Mouse (Mus musculus) thymus, adult 2 months (tissue): ENCODE results near the gene Thoc3. TPM values are rescaled to one million over a fixed set of nuclear protein-coding genes. Genes with fewer than 3 reads are reported as not detected.

ENCODE experiments used
- DNase-seq: peaks from one replicate; pipeline ENCODE4 v3.0.0; 2021
- H3K27ac ChIP-seq: fragments of 200-500 bp; 2 replicates; pipeline ENCODE4 v1.5.1; 2012; ENCODE audit warnings: low read length, control low read depth; ENCODE audit not compliant: control insufficient read depth, insufficient read depth
- H3K27me3 ChIP-seq: fragments of 200-500 bp; 2 replicates; pipeline ENCODE4 v1.6.1; 2012; ENCODE audit warnings: mild to moderate bottlenecking, low read length, moderate library complexity, mixed read lengths; ENCODE audit not compliant: control insufficient read depth, insufficient read depth
- H3K36me3 ChIP-seq: fragments of 200-500 bp; 2 replicates; pipeline ENCODE4 v1.6.1; 2012; ENCODE audit warnings: mild to moderate bottlenecking, low read length, moderate library complexity; ENCODE audit not compliant: control insufficient read depth, insufficient read depth
- H3K4me1 ChIP-seq: fragments of 200-500 bp; replicated peaks from 2 replicates; pipeline ENCODE4 v1.6.1; 2012; ENCODE audit warnings: low read length; ENCODE audit not compliant: control insufficient read depth, insufficient read depth
- H3K4me3 ChIP-seq: fragments of 200-500 bp; 2 replicates; pipeline ENCODE4 v1.5.1; 2012; ENCODE audit warnings: mild to moderate bottlenecking, low read length, control low read depth, moderate library complexity; ENCODE audit not compliant: control insufficient read depth, insufficient read depth
- CTCF ChIP-seq: fragments of 200-500 bp; IDR thresholded peaks from 2 replicates; pipeline ENCODE4 v1.5.1; 2012; ENCODE audit warnings: mild to moderate bottlenecking, control low read depth, low read length, moderate library complexity, borderline replicate concordance; ENCODE audit not compliant: control insufficient read depth, poor library complexity, insufficient read depth; ENCODE audit errors: extremely low read depth
- POLR2A ChIP-seq: fragments of 200-500 bp; IDR thresholded peaks from 2 replicates; pipeline ENCODE4 v1.6.1; 2012; ENCODE audit warnings: mild to moderate bottlenecking, low read length, control low read depth, moderate library complexity; ENCODE audit not compliant: control insufficient read depth, poor library complexity, insufficient read depth; ENCODE audit errors: extremely low read depth
- WGBS: fragments of 180-500 bp; shearing (Covaris S2); methylation state at CpG from one replicate; pipeline ENCODE4 v1.1.7; 2018; 5-methylcytosine and 5-hydroxymethylcytosine counted together
- polyA plus RNA-seq: library from polyadenylated mRNA; depleted of rRNA; stranded (reverse); fragments of >200 nt; gene quantifications from 2 replicates; pipeline ENCODE4 v1.2.3, GENCODE M21; 2012

Thoc3 gene
- polyA plus RNA-seq, 1 experiment, result 51.1 TPM

GRCm38 (mm10) chr13:54436666-54437065 is 32.0 kb downstream of the Thoc3 start:
- TF ChIP-seq POLR2A, result no peak
- TF ChIP-seq CTCF, result no peak
- Histone ChIP-seq H3K27ac (no peak overlapping the region), H3K4me1 (no peaks in the 10 kb centered on the region), H3K27me3 (no peaks in the 10 kb centered on the region), H3K36me3 (no peaks in the 10 kb centered on the region), H3K4me3 (no peak overlapping the region)
- WGBS, result 74% methylated on average over 5 of the region's 5 CpGs
- DNase-seq, result no peak

GRCm38 (mm10) chr13:54431161-54431560 is 37.5 kb downstream of the Thoc3 start:
- no peak for DNase-seq
- TF ChIP-seq POLR2A (no peak), CTCF (no peak)
- Histone ChIP-seq H3K27ac (no peak overlapping the region), H3K36me3 (no peaks in the 10 kb centered on the region), H3K4me1 (no peaks in the 10 kb centered on the region), H3K27me3 (no peaks in the 10 kb centered on the region), H3K4me3 (no peak overlapping the region)
- 87% methylated on average over 9 of the region's 9 CpGs for WGBS

GRCm38 (mm10) chr13:54430051-54430450 is 38.6 kb downstream of the Thoc3 start:
- no peaks in the 10 kb centered on the region for H3K27me3 ChIP-seq
- WGBS, result 53% methylated on average over 2 of the region's 2 CpGs
- no peak for DNase-seq
- H3K36me3 ChIP-seq, result no peaks in the 10 kb centered on the region
- TF ChIP-seq POLR2A, result no peak
- TF ChIP-seq CTCF, result no peak
- H3K4me3 ChIP-seq, result no peak overlapping the region
- H3K4me1 ChIP-seq, result no peaks in the 10 kb centered on the region
- no peak overlapping the region for H3K27ac ChIP-seq

- Histone ChIP-seq H3K27ac (no peak overlapping the region), H3K4me1 (no peaks in the 10 kb centered on the region), H3K4me3 (no peak overlapping the region), H3K36me3 (no peaks in the 10 kb centered on the region), H3K27me3 (no peaks in the 10 kb centered on the region)
- TF ChIP-seq CTCF (no peak), POLR2A (no peak)
- WGBS, result 81% methylated on average over 3 of the region's 3 CpGs
- DNase-seq, result no peak
These were observed 39.9 kb downstream of the Thoc3 start for GRCm38 (mm10) chr13:54428771-54429170.

GRCm38 (mm10) chr13:54426781-54427655 is 41.6 kb downstream of the Thoc3 start:
- Histone ChIP-seq H3K4me3 (no peak overlapping the region), H3K27me3 (no peaks in the 10 kb centered on the region), H3K4me1 (no peaks in the 10 kb centered on the region), H3K27ac (no peak overlapping the region), H3K36me3 (no peaks in the 10 kb centered on the region)
- TF ChIP-seq CTCF (no peak), POLR2A (no peak)
- DNase-seq, result no peak
- whole genome bisulfite sequencing, result 86% methylated on average over 10 of the region's 10 CpGs

- TF ChIP-seq POLR2A (no peak), CTCF (no peak)
- H3K4me3 ChIP-seq, result no peak overlapping the region
- no peaks in the 10 kb centered on the region for H3K4me1 ChIP-seq
- H3K27ac ChIP-seq, result no peak overlapping the region
- no peaks in the 10 kb centered on the region for H3K36me3 ChIP-seq
- 54% methylated on average over 2 of the region's 2 CpGs for WGBS
- DNase-seq, result no peak
- H3K27me3 ChIP-seq, result no peaks in the 10 kb centered on the region
These were observed 43.4 kb downstream of the Thoc3 start for GRCm38 (mm10) chr13:54425269-54425668.

- H3K36me3 ChIP-seq, result no peaks in the 10 kb centered on the region
- no peaks in the 10 kb centered on the region for H3K27me3 ChIP-seq
- 94% methylated on average over 12 of the region's 12 CpGs for WGBS
- H3K4me3 ChIP-seq, result no peak overlapping the region
- no peak for TF ChIP-seq CTCF
- TF ChIP-seq POLR2A, result no peak
- no peaks in the 10 kb centered on the region for H3K4me1 ChIP-seq
- no peak for DNase-seq
- no peak overlapping the region for H3K27ac ChIP-seq
These were observed 48.4 kb downstream of the Thoc3 start for GRCm38 (mm10) chr13:54420226-54420625.
